Mouse (Mus musculus) G1E (cell line): ENCODE data around the gene Frmd8. TPM values are rescaled to one million over a fixed set of nuclear protein-coding genes. Genes with fewer than 3 reads are reported as not detected.

Source experiments
- ATAC-seq: 2 replicates; pipeline ENCODE4 v1.8.0; 2016; ENCODE audit warnings: mild to moderate bottlenecking; ENCODE audit not compliant: insufficient number of reproducible peaks, poor library complexity, low FRiP score, severe bottlenecking; ENCODE audit errors: extremely low read depth
- DNase-seq: peaks from one replicate; pipeline ENCODE4 v3.0.0; 2012; ENCODE audit warnings: low spot score
- H3K27me3 ChIP-seq: 2 replicates; pipeline ENCODE4 v1.6.1; 2012; ENCODE audit warnings: mild to moderate bottlenecking, low read length, inconsistent platforms; ENCODE audit not compliant: insufficient read depth
- H3K36me3 ChIP-seq: replicated peaks from 2 replicates; pipeline ENCODE3; 2012; ENCODE audit warnings: mild to moderate bottlenecking, inconsistent platforms
- H3K4me1 ChIP-seq: 2 replicates; pipeline ENCODE4 v1.6.1; 2012; ENCODE audit warnings: low read depth, low read length, inconsistent platforms, mixed read lengths; ENCODE audit not compliant: insufficient read depth
- H3K4me3 ChIP-seq: 2 replicates; pipeline ENCODE4 v1.5.1; 2012; ENCODE audit warnings: low read depth, mild to moderate bottlenecking, inconsistent platforms, low read length, moderate library complexity, mixed read lengths
- H3K9me3 ChIP-seq: replicated peaks from 2 replicates; pipeline ENCODE4 v1.6.1; 2012; ENCODE audit warnings: inconsistent platforms
- CTCF ChIP-seq: IDR thresholded peaks from 2 replicates; pipeline ENCODE4 v1.5.1; 2012; ENCODE audit warnings: low read depth, low read length, inconsistent platforms, mixed read lengths
- GATA1 ChIP-seq: IDR thresholded peaks from 2 replicates; pipeline ENCODE4 v1.6.1; 2012; ENCODE audit warnings: borderline replicate concordance, low read length, inconsistent platforms, mixed read lengths
- GATA2 ChIP-seq: IDR thresholded peaks from 2 replicates; pipeline ENCODE4 v1.6.1; 2012; ENCODE audit warnings: low read depth, low read length, inconsistent platforms, borderline replicate concordance
- POLR2AphosphoS5 ChIP-seq: IDR thresholded peaks from 2 replicates; pipeline ENCODE4 v1.6.1; 2012; ENCODE audit warnings: low read depth, low read length, inconsistent platforms; ENCODE audit not compliant: insufficient replicate concordance
- TAL1 ChIP-seq: conservative IDR thresholded peaks from 2 replicates; pipeline ENCODE4 v1.6.1; 2012; ENCODE audit warnings: low read depth, low read length, inconsistent platforms, mixed read lengths
- polyA plus RNA-seq: library from polyadenylated mRNA; stranded (reverse); fragments of >175 nt; gene quantifications from 2 replicates; pipeline ENCODE4 v1.2.3, GENCODE M21; 2012
- total RNA-seq, 2 experiments: library from RNA; stranded (forward) in 1 of 2; stranded (reverse) in 1 of 2; fragments of 200-1000 nt in 1 of 2; fragments of >200 nt in 1 of 2; fragmentation: Nextera tagmentation in 1 of 2; gene quantifications; 2 replicates each; pipeline ENCODE4 v1.2.3; 2014 to 2017

The Frmd8 gene
- total and polyA plus RNA-seq, 3 experiments = 15.1 to 21.9 (median 15.2) TPM

- ATAC-seq = no peak
- Histone ChIP-seq H3K4me1 (peaks cover 78% of the 10 kb centered on the region), H3K9me3 (no peaks in the 10 kb centered on the region), H3K27me3 (no peaks in the 10 kb centered on the region), H3K36me3 (no peaks in the 10 kb centered on the region), H3K4me3 (no peak overlapping the region)
- DNase-seq = no peak
- TF ChIP-seq GATA1 = no peak
- TF ChIP-seq GATA2 = no peak
- TF ChIP-seq POLR2AphosphoS5 = no peak
- TF ChIP-seq TAL1 = no peak
- TF ChIP-seq CTCF = no peak
Observed at GRCm38 (mm10) chr19:5808955-5809711, 65.9 kb downstream of the Frmd8 start.

DNA sequence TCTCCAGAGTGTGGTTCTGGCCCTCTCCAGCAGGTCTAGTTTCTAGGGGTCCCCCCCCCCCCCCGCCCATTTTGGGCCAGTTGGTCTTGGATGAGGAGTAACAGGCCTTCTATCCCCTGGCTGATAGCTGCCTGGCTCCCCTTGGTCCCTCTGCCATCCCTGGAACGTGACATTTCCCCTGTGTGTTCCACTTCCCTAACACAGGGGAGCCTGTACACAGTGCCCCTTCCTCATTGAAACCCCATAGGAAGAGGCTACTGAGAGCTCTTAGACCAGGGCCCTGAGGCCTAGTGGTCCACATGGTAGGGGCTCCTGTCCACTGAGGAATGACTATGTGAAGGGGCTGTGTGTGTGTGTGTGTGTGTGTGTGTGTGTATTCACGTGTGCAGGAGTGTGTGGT, 67.3 kb downstream of the Frmd8 start:
- ATAC-seq = no peak
- Histone ChIP-seq H3K36me3 (no peaks in the 10 kb centered on the region), H3K9me3 (no peaks in the 10 kb centered on the region), H3K27me3 (no peaks in the 10 kb centered on the region), H3K4me3 (no peak overlapping the region), H3K4me1 (peaks cover 89% of the 10 kb centered on the region)
- no peak for DNase-seq
- TF ChIP-seq GATA1 = no peak
- no peak for TF ChIP-seq POLR2AphosphoS5
- no peak for TF ChIP-seq TAL1
- TF ChIP-seq GATA2 = no peak
- no peak for TF ChIP-seq CTCF

GRCm38 (mm10) chr19:5806809-5807205, 68.3 kb downstream of the Frmd8 start:
- Histone ChIP-seq H3K4me1 (peaks cover 84% of the 10 kb centered on the region), H3K4me3 (peak overlapping the region; percentile 59; the same call in 1 of the 2 replicates), H3K36me3 (no peaks in the 10 kb centered on the region), H3K27me3 (no peaks in the 10 kb centered on the region), H3K9me3 (no peaks in the 10 kb centered on the region)
- no peak for TF ChIP-seq TAL1
- no peak for TF ChIP-seq CTCF
- TF ChIP-seq GATA1 = no peak
- no peak for TF ChIP-seq POLR2AphosphoS5
- TF ChIP-seq GATA2 = no peak
- ATAC-seq (no peak), DNase-seq (no peak)

- ATAC-seq (no peak), DNase-seq (no peak)
- H3K27me3 ChIP-seq = no peaks in the 10 kb centered on the region
- H3K4me3 ChIP-seq = peak overlapping the region; percentile 59; the same call in 1 of the 2 replicates
- H3K36me3 ChIP-seq = no peaks in the 10 kb centered on the region
- H3K9me3 ChIP-seq = no peaks in the 10 kb centered on the region
- TF ChIP-seq TAL1 = no peak
- no peak for TF ChIP-seq CTCF
- no peak for TF ChIP-seq GATA2
- H3K4me1 ChIP-seq = peaks cover 79% of the 10 kb centered on the region
Observed at GRCm38 (mm10) chr19:5806051-5806808, 68.8 kb downstream of the Frmd8 start.

GRCm38 (mm10) chr19:5804371-5804899, 70.6 kb downstream of the Frmd8 start:
- H3K36me3 ChIP-seq = peaks cover 16% of the 10 kb centered on the region
- ATAC-seq = no peak
- H3K27me3 ChIP-seq = no peaks in the 10 kb centered on the region
- TF ChIP-seq TAL1 (no peak), GATA2 (no peak), GATA1 (no peak), CTCF (no peak), POLR2AphosphoS5 (no peak)
- peaks cover 61% of the 10 kb centered on the region for H3K4me1 ChIP-seq
- H3K9me3 ChIP-seq = no peaks in the 10 kb centered on the region
- peak overlapping the region; percentile 88; the same call in 1 of the 2 replicates for H3K4me3 ChIP-seq
- no peak for DNase-seq

GRCm38 (mm10) chr19:5803881-5804279, 71.2 kb downstream of the Frmd8 start:
- TF ChIP-seq TAL1 = no peak
- TF ChIP-seq POLR2AphosphoS5 = no peak
- no peak for DNase-seq
- H3K36me3 ChIP-seq = peaks cover 19% of the 10 kb centered on the region
- no peak for ATAC-seq
- H3K9me3 ChIP-seq = no peaks in the 10 kb centered on the region
- H3K27me3 ChIP-seq = no peaks in the 10 kb centered on the region
- H3K4me1 ChIP-seq = peaks cover 58% of the 10 kb centered on the region
- peak overlapping the region; percentile 88 for H3K4me3 ChIP-seq
